Mouse (Mus musculus) frontal cortex, postnatal 36 days (tissue): Measurements from ENCODE around the gene Med21.

ENCODE experiments used
- DNase-seq, 2 experiments: peaks; one replicate each; pipeline ENCODE4 v3.0.0; 2022; ENCODE audit warnings: low spot score in 2 of 2

Med21 gene

GRCm38 (mm10) chr6:146640068-146640965 lies 2.0 kb upstream of the Med21 start:
- DNase-seq: no peak

- no peak for DNase-seq
Measured at GRCm38 (mm10) chr6:146640991-146641390, 1.4 kb upstream of the Med21 start.

- no peak for DNase-seq
Measured at GRCm38 (mm10) chr6:146641621-146642210, 631 bp upstream of the Med21 start.

GRCm38 (mm10) chr6:146643184-146643570 lies 830 bp downstream of the Med21 start:
- no peak for DNase-seq

- DNase-seq: no peak
Measured at GRCm38 (mm10) chr6:146650013-146650412, 7.7 kb downstream of the Med21 start.

GRCm38 (mm10) chr6:146651431-146651830 lies 9.1 kb downstream of the Med21 start:
- DNase-seq: no peak

- DNase-seq: no peak
Measured at GRCm38 (mm10) chr6:146653197-146653596, 10.8 kb downstream of the Med21 start.

- DNase-seq: no peak
Measured at GRCm38 (mm10) chr6:146660591-146660990, 18.2 kb downstream of the Med21 start.

- no peak for DNase-seq
Measured at GRCm38 (mm10) chr6:146661655-146662054, 19.3 kb downstream of the Med21 start.

- peak in 1 of 2 experiments; percentile 52 for DNase-seq
Measured at GRCm38 (mm10) chr6:146662679-146663078, 20.3 kb downstream of the Med21 start.

GRCm38 (mm10) chr6:146664116-146664515 lies 21.8 kb downstream of the Med21 start:
- DNase-seq: no peak

- DNase-seq: no peak
Measured at GRCm38 (mm10) chr6:146664917-146665316, 22.6 kb downstream of the Med21 start.

GRCm38 (mm10) chr6:146665408-146665807 lies 23.1 kb downstream of the Med21 start:
- no peak for DNase-seq

- DNase-seq: no peak
Measured at GRCm38 (mm10) chr6:146666811-146667210, 24.5 kb downstream of the Med21 start.

GRCm38 (mm10) chr6:146668606-146669005 lies 26.3 kb downstream of the Med21 start:
- DNase-seq: no peak

- DNase-seq: no peak
Measured at GRCm38 (mm10) chr6:146670956-146671855, 28.9 kb downstream of the Med21 start.

GRCm38 (mm10) chr6:146672106-146672505 lies 29.8 kb downstream of the Med21 start:
- DNase-seq: no peak

GRCm38 (mm10) chr6:146673696-146674095 lies 31.3 kb downstream of the Med21 start:
- DNase-seq: no peak

- no peak for DNase-seq
Measured at GRCm38 (mm10) chr6:146674420-146674819, 32.1 kb downstream of the Med21 start.

GRCm38 (mm10) chr6:146674881-146675536 lies 32.7 kb downstream of the Med21 start:
- DNase-seq: no peak

GRCm38 (mm10) chr6:146676904-146677303 lies 34.6 kb downstream of the Med21 start:
- no peak for DNase-seq
